8 mouse cellular contexts compared by ENCODE assay signal in genomic region chr1:179853421-179853820, GRCm38 (mm10). TPM values are rescaled to one million over a fixed set of nuclear protein-coding genes. Genes with fewer than 3 reads are reported as not detected.
DNase-seq lines count a peak whose midpoint lies in the region; ATAC-seq and TF ChIP-seq lines count a peak whose summit lies in the region.

No protein-coding gene starts in this region.

- 14% methylated on average over 4 of the region's 4 CpGs for WGBS in small intestine, adult 2 months

- no peaks in the 10 kb centered on the region for H3K27me3 ChIP-seq in small intestine, adult 2 months (ENCODE audit: control insufficient read depth, insufficient read depth, low read length)

- ATAC-seq in granulocyte monocyte progenitor cell, adult 5-6 weeks (replicated peaks; ENCODE audit: poor library complexity, severe bottlenecking) = peak; percentile 67

- no peaks in the 10 kb centered on the region for H3K36me3 ChIP-seq in small intestine, adult 2 months (ENCODE audit: control insufficient read depth, insufficient read depth, low read length)

- TF ChIP-seq CTCF in small intestine, adult 2 months (IDR thresholded peaks at IDR 0.05; ENCODE audit: extremely low read depth, insufficient read length, insufficient replicate concordance, low read depth, low read length) = peak; percentile 69; the same call in 1 of the 2 replicates

- H3K4me1 ChIP-seq in small intestine, adult 2 months (ENCODE audit: control insufficient read depth, insufficient read depth, insufficient read length, low read length) = no peaks in the 10 kb centered on the region

- H3K27ac ChIP-seq in small intestine, adult 2 months (ENCODE audit: insufficient read depth, low read depth, low read length) = no peak overlapping the region

- no peak for TF ChIP-seq POLR2A in small intestine, adult 2 months (IDR thresholded peaks at IDR 0.05; ENCODE audit: low read depth, low read length)

- no peak overlapping the region for H3K4me3 ChIP-seq in small intestine, adult 2 months (ENCODE audit: low read depth, low read length)

- DNase-seq in kidney, postnatal 10 days = peak; percentile 59
- no peak for DNase-seq in kidney, adult 18-20 months
- DNase-seq in A20 (ENCODE audit: low read depth, low spot score) (peak; percentile 49), ES-CJ7 (ENCODE audit: low read depth, low spot score) (peak; percentile 74)
- DNase-seq in ovary, postnatal 10 days (ENCODE audit: low spot score) = no peak
- no peak for DNase-seq in cerebellum, adult 9-10 months

RNA-seq across cellular contexts. Expression of gene Ahctf1, which starts 49.9 kb away (rescaled TPM):
- total RNA-seq in granulocyte monocyte progenitor cell, adult 5-6 weeks (2014; fragmentation: Nextera tagmentation) = 38.1 and 38.4 TPM in 2 replicates
- total RNA-seq in granulocyte monocyte progenitor cell, adult 5-6 weeks (2017) = 53.8 and 63.9 TPM in 2 replicates
- 1.5 and 2.2 TPM in 2 replicates for polyA plus RNA-seq in small intestine, adult 2 months (2012; rRNA removed)

RNA-seq across cellular contexts. Expression of gene Gm10518, which starts 50.2 kb away (rescaled TPM):
- total RNA-seq in granulocyte monocyte progenitor cell, adult 5-6 weeks (2014; fragmentation: Nextera tagmentation) = 0.83 TPM in 1 of 2 replicates, not detected in the other
- total RNA-seq in granulocyte monocyte progenitor cell, adult 5-6 weeks (2017) = 0.30 TPM in 1 of 2 replicates, not detected in the other
- not detected in 2 replicates for polyA plus RNA-seq in small intestine, adult 2 months (2012; rRNA removed)

Comparison
In these comparisons a context has a peak if more than half of its experiments do, and no peak if none do; other contexts are left out.
1. DNase-seq: peak in kidney, postnatal 10 days (single experiment), A20 (single experiment) and ES-CJ7 (single experiment); none in kidney, adult 18-20 months (single experiment), ovary, postnatal 10 days (single experiment) and cerebellum, adult 9-10 months (single experiment).